Comparison of ENCODE assay signal across 13 mouse cellular contexts in the genomic region with DNA sequence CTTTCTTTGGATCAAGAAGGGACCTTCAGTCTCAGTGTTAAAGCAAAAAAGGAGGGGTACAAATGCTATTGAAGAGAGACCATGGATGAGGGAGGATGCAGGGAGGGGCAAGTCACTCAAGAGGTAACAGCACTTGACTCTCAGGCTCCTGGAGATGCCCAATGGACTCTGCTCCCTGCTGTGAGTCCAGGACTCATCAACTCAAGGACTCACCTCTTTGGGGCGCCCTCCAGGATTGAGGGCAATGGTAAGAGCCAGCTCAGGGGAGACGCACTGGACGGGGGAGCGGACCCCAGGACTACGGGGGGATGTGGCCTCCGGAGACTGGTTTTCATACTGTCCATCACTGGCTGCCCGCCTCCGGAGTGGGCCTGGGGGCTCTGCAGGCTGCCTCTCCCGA.
A peak's percentile ranks its signal among the peaks of the same experiment; 100 is the strongest.
DNase-seq lines count a peak whose midpoint lies in the region; ATAC-seq and TF ChIP-seq lines count a peak whose summit lies in the region.
"Had no signal": no experiment of that assay in that cellular context is flagged by ENCODE, and none has a peak within 500 bp of the region (broad histone marks: within the 10 kb centered on the region; RNA-seq: fewer than 3 reads in every experiment).

No protein-coding gene starts in this region.

- H3K4me1 ChIP-seq in heart, embryonic 15.5 days (replicated peaks) = peaks cover 90% of the 10 kb centered on the region
- peaks cover 3% of the 10 kb centered on the region; the same call in 1 of the 2 replicates for H3K4me1 ChIP-seq in kidney, postnatal 0 days (replicated peaks; ENCODE audit: insufficient read depth, low read length)
- peaks cover 27% of the 10 kb centered on the region for H3K4me1 ChIP-seq in intestine, embryonic 15.5 days (replicated peaks)
- H3K4me1 ChIP-seq in stomach, embryonic 15.5 days = peaks cover 22% of the 10 kb centered on the region

- H3K27ac ChIP-seq in heart, embryonic 15.5 days = peak overlapping the region; percentile 38
- H3K27ac ChIP-seq in kidney, postnatal 0 days = 0 out of 2 replicates have a peak overlapping the region, but pooled peaks have one; percentile 22
- H3K27ac ChIP-seq in intestine, embryonic 15.5 days = 0 out of 2 replicates have a peak overlapping the region, but pooled peaks have one; percentile 86
- H3K27ac ChIP-seq in stomach, embryonic 15.5 days = 0 out of 2 replicates have a peak overlapping the region, but pooled peaks have one; percentile 59
- H3K27ac ChIP-seq: liver, embryonic 13.5 days; neural tube, embryonic 13.5 days had no signal

- no peak overlapping the region for H3K4me2 ChIP-seq in heart, embryonic 15.5 days
- H3K4me2 ChIP-seq in kidney, postnatal 0 days (ENCODE audit: low read length) = no peak overlapping the region
- H3K4me2 ChIP-seq in intestine, embryonic 15.5 days (replicated peaks) = no peak overlapping the region
- H3K4me2 ChIP-seq in stomach, embryonic 15.5 days = no peak overlapping the region
- H3K4me2 ChIP-seq: heart, embryonic 12.5 days; liver, embryonic 13.5 days; neural tube, embryonic 13.5 days had no signal

- no peaks in the 10 kb centered on the region for H3K27me3 ChIP-seq in heart, embryonic 15.5 days
- no peaks in the 10 kb centered on the region for H3K27me3 ChIP-seq in kidney, postnatal 0 days (ENCODE audit: insufficient read depth, low read length)
- H3K27me3 ChIP-seq in intestine, embryonic 15.5 days (replicated peaks) = no peaks in the 10 kb centered on the region
- H3K27me3 ChIP-seq in stomach, embryonic 15.5 days (replicated peaks) = no peaks in the 10 kb centered on the region
- H3K27me3 ChIP-seq: heart, embryonic 12.5 days; liver, embryonic 13.5 days; neural tube, embryonic 13.5 days; Patski had no signal

- H3K36me3 ChIP-seq in heart, embryonic 15.5 days = peaks cover 32% of the 10 kb centered on the region
- peaks cover 20% of the 10 kb centered on the region; the same call in 1 of the 2 replicates for H3K36me3 ChIP-seq in kidney, postnatal 0 days (ENCODE audit: insufficient read depth, low read length)
- no peaks in the 10 kb centered on the region for H3K36me3 ChIP-seq in intestine, embryonic 15.5 days
- no peaks in the 10 kb centered on the region for H3K36me3 ChIP-seq in stomach, embryonic 15.5 days
- H3K36me3 ChIP-seq: liver, embryonic 13.5 days; neural tube, embryonic 13.5 days had no signal

- no peak for TF ChIP-seq CTCF in kidney, postnatal 0 days (IDR thresholded peaks at IDR 0.05; ENCODE audit: low read depth)

- intact Hi-C loops in heart, postnatal 14 days (cut with DNase I) = no loop called here

- WGBS in heart, embryonic 15.5 days = 82% methylated on average over 9 of the region's 9 CpGs
- WGBS in kidney, postnatal 0 days = 84% methylated on average over 9 of the region's 9 CpGs
- WGBS in intestine, embryonic 15.5 days = 81% methylated on average over 9 of the region's 9 CpGs
- 81% methylated on average over 9 of the region's 9 CpGs for WGBS in stomach, embryonic 15.5 days

- H3K4me3 ChIP-seq in heart, embryonic 15.5 days = no peak overlapping the region
- no peak overlapping the region for H3K4me3 ChIP-seq in kidney, postnatal 0 days (replicated peaks; ENCODE audit: low read depth, low read length)
- H3K4me3 ChIP-seq in intestine, embryonic 15.5 days (replicated peaks) = no peak overlapping the region
- no peak overlapping the region for H3K4me3 ChIP-seq in stomach, embryonic 15.5 days (replicated peaks)
- H3K4me3 ChIP-seq: heart, embryonic 12.5 days; liver, embryonic 13.5 days; neural tube, embryonic 13.5 days had no signal

- ATAC-seq in heart, embryonic 15.5 days (replicated peaks; ENCODE audit: insufficient number of reproducible peaks, insufficient read depth, low FRiP score, low read depth) = no peak
- ATAC-seq in kidney, postnatal 0 days (replicated peaks; ENCODE audit: low FRiP score, low read depth) = no peak; the same call in 1 of the 2 replicates
- ATAC-seq in intestine, embryonic 15.5 days = no peak
- ATAC-seq in stomach, embryonic 15.5 days (ENCODE audit: insufficient read depth, low FRiP score, low read depth) = 0 out of 2 replicates have a peak, but pooled peaks have one; percentile 8
- ATAC-seq: Patski had no signal

- H3K9me3 ChIP-seq in heart, embryonic 15.5 days (replicated peaks) = no peaks in the 10 kb centered on the region
- H3K9me3 ChIP-seq in kidney, postnatal 0 days (replicated peaks; ENCODE audit: low read length) = no peaks in the 10 kb centered on the region
- no peaks in the 10 kb centered on the region for H3K9me3 ChIP-seq in intestine, embryonic 15.5 days
- no peaks in the 10 kb centered on the region for H3K9me3 ChIP-seq in stomach, embryonic 15.5 days
- H3K9me3 ChIP-seq: heart, embryonic 12.5 days; liver, embryonic 13.5 days; neural tube, embryonic 13.5 days had no signal

- H3K9ac ChIP-seq in heart, embryonic 15.5 days = no peak overlapping the region
- H3K9ac ChIP-seq in kidney, postnatal 0 days (ENCODE audit: low read depth, low read length) = no peak overlapping the region
- no peak overlapping the region for H3K9ac ChIP-seq in intestine, embryonic 15.5 days
- no peak overlapping the region for H3K9ac ChIP-seq in stomach, embryonic 15.5 days
- H3K9ac ChIP-seq: heart, embryonic 12.5 days; liver, embryonic 13.5 days; neural tube, embryonic 13.5 days had no signal

- no peak for DNase-seq in heart, postnatal 14 days
- DNase-seq in kidney, postnatal 0 days (ENCODE audit: low spot score) = no peak
- no peak for DNase-seq in kidney, adult 18-20 months
- DNase-seq in liver = no peak
- DNase-seq in right cerebral cortex, postnatal 14 days = no peak
- DNase-seq: B cell, adult 2 months; liver, embryonic 13.5 days had no signal

Comparison
In these comparisons a context has a peak if more than half of its experiments do, and no peak if none do; other contexts are left out.
1. H3K27ac ChIP-seq: peak in every context shown above with its lines; median percentile 86 in intestine, embryonic 15.5 days; 59 in stomach, embryonic 15.5 days; 38 in heart, embryonic 15.5 days; 22 in kidney, postnatal 0 days.